Mouse (Mus musculus): ENCODE measurements around the gene Sez6l2. TPM values are rescaled to one million over a fixed set of nuclear protein-coding genes. Genes with fewer than 3 reads are reported as not detected.

Gene Sez6l2
- polyA plus RNA-seq, 1 experiment = 2.6 TPM

DNA sequence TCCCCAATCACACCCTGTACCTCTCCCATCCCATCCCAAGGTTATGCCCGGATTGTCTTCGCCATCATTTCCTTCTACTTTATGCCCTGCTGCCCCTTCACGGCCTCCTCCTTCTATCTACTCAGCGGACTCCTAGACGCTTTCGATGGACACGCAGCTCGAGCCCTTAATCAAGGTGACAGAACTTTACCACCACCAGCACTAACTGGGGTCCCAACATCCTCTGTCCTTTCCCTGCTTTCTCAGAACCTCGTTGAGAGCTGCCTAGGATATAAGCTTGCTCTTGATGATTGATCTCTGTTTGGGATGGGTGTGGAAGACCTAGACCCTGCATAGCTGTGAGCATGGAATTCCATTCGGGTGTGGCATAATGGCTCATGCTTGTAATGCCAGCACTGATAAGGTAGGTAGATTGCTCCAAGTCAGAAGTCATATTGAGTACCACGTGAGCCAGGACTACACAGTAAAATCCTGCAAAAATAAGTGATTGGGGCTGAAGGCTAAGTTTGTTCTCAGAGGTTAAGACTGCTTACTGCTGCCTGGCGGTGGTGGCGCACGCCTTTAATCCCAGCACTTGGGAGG lies 26.6 kb downstream of the Sez6l2 start:
- no peak for TF ChIP-seq POLR2A (IDR thresholded peaks at IDR 0.05; ENCODE audit: borderline replicate concordance, low read depth, low read length)
- no peak for TF ChIP-seq CTCF (IDR thresholded peaks at IDR 0.05; ENCODE audit: low read depth, low read length)
- peak overlapping the region; percentile 76 for H3K4me3 ChIP-seq (ENCODE audit: insufficient read depth, low read length)
- peaks cover 10% of the 10 kb centered on the region for H3K4me1 ChIP-seq (ENCODE audit: control insufficient read depth, insufficient read depth, low read length)
- no peak overlapping the region for H3K27ac ChIP-seq (ENCODE audit: insufficient read depth, low read depth, low read length)

DNA sequence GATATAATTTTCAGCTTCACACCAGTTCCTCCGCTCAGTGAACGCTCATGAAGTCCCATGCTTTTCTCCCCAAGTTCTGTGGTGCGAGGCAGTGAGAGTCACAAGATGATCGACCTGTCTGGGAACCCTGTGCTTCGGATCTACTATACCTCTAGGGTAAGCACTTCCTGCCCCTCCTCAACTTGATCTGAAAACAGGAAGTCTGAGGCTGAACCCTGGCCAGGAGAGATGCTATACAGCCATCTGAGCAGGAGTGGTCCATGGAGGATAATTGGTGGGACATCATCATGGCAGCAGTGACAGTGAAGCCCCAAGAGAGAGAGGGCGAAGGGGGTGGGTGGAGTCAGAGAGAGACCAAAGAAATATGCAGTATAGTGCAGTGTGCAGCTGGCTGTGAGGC lies 28.5 kb downstream of the Sez6l2 start:
- Histone ChIP-seq H3K27ac (ENCODE audit: insufficient read depth, low read depth, low read length) (no peak overlapping the region), H3K4me1 (ENCODE audit: control insufficient read depth, insufficient read depth, low read length) (peaks cover 10% of the 10 kb centered on the region), H3K4me3 (ENCODE audit: insufficient read depth, low read length) (no peak overlapping the region)
- TF ChIP-seq CTCF (IDR thresholded peaks at IDR 0.05; ENCODE audit: low read depth, low read length) = no peak
- no peak for TF ChIP-seq POLR2A (IDR thresholded peaks at IDR 0.05; ENCODE audit: borderline replicate concordance, low read depth, low read length)

DNA sequence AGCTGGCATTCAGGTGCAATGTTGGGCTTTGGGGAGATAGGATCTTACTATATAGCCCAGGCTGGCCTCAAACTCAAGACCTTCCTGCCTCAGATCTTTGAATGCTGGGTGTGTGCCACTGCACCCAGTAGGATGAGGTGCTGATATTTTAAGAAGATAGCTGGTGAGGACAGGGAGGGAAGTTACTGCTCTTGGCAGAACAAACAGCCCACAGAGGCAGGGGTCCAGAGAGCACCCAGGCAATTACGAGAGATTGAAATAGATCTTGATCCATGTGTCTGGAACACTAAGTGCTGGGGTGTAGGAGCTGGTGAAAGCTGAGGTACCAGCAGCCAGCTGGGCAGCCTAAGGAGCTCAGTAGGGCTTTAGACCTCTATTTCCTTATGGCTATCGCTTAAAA lies 31.2 kb downstream of the Sez6l2 start:
- H3K27ac ChIP-seq (ENCODE audit: insufficient read depth, low read depth, low read length) = no peak overlapping the region
- TF ChIP-seq POLR2A (IDR thresholded peaks at IDR 0.05; ENCODE audit: borderline replicate concordance, low read depth, low read length) (no peak), CTCF (IDR thresholded peaks at IDR 0.05; ENCODE audit: low read depth, low read length) (no peak)
- H3K4me1 ChIP-seq (ENCODE audit: control insufficient read depth, insufficient read depth, low read length) = no peaks in the 10 kb centered on the region
- H3K4me3 ChIP-seq (ENCODE audit: insufficient read depth, low read length) = no peak overlapping the region

DNA sequence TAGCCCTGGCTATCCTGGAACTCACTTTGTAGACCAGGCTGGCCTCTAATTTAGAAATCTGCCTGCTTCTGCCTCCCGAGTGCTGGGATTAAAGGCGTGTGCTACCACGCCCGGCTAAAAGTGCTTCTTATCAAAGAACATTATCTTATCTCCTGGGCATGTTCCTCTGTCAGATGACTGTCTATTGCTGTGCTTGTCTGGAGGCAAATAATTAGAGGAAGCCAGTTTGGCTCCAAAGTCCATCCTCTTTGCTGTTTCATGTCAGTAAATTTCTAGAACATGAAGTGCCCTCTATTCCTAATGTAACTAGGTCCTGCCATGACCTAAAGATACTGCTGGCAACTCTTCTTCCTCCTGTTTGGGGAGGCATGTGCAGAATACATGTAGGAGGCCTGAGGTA lies 31.7 kb downstream of the Sez6l2 start:
- no peak for TF ChIP-seq POLR2A (IDR thresholded peaks at IDR 0.05; ENCODE audit: borderline replicate concordance, low read depth, low read length)
- TF ChIP-seq CTCF (IDR thresholded peaks at IDR 0.05; ENCODE audit: low read depth, low read length) = no peak
- Histone ChIP-seq H3K27ac (ENCODE audit: insufficient read depth, low read depth, low read length) (no peak overlapping the region), H3K4me1 (ENCODE audit: control insufficient read depth, insufficient read depth, low read length) (no peaks in the 10 kb centered on the region), H3K4me3 (ENCODE audit: insufficient read depth, low read length) (no peak overlapping the region)

DNA sequence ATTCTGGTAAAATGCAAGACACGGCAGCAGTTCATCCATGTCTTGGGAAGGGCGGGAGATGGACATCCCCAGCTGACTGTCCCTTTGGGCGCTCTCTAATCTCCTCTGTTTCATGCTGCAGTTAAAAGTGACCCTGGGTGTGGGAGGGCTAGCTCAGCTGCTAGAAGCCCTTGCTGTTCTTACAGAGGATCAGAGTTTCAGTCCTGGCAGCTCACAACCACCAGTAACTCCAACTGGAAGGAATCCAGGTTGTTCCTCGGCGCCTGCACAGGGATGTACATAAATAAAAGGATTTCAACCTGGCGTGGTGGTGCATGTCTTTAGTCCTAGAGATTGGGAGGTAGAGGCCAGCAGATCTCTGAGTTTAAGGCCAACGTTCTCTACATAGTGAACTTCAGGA lies 32.8 kb downstream of the Sez6l2 start:
- no peaks in the 10 kb centered on the region for H3K4me1 ChIP-seq (ENCODE audit: control insufficient read depth, insufficient read depth, low read length)
- H3K27ac ChIP-seq (ENCODE audit: insufficient read depth, low read depth, low read length) = no peak overlapping the region
- TF ChIP-seq CTCF (IDR thresholded peaks at IDR 0.05; ENCODE audit: low read depth, low read length) (no peak), POLR2A (IDR thresholded peaks at IDR 0.05; ENCODE audit: borderline replicate concordance, low read depth, low read length) (no peak)
- no peak overlapping the region for H3K4me3 ChIP-seq (ENCODE audit: insufficient read depth, low read length)

DNA sequence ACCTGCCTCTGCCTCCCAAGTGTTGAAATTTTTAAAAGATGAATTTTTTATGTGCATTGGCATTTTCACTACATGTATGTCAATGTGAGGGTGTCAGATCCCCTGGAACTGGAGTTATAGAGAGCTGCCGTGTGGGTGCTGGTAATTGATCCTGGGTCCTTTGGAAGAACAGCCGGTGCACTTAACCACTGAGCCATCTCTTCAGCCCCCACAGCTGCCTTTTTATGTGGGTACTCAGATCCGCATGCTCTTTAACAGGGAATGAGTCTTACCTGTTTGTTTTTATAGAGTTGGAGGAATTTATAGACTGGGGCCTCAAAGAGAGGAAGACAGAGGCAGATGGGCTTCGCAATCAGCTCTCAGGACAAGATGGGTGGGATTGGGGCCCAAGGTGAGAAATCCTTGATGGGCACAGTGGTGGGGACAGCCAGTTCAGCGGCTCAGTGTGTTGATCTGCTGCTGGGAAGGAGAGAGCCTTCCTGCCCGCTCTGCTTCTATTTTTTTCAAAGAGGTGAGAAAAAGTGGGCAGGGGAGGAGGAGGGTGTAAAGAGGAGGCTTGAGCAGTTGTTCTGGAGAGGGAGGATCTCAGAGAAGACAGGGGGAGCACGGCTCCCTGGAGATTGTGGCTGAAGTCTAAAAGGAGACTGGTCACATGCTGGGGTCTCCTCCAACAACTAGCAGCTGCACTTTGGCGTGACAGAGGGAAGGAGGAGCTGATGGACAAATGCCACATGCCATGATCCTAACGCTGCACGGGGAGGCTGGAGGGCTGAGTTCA lies 34.5 kb downstream of the Sez6l2 start:
- Histone ChIP-seq H3K4me3 (ENCODE audit: insufficient read depth, low read length) (no peak overlapping the region), H3K4me1 (ENCODE audit: control insufficient read depth, insufficient read depth, low read length) (no peaks in the 10 kb centered on the region), H3K27ac (ENCODE audit: insufficient read depth, low read depth, low read length) (no peak overlapping the region)
- TF ChIP-seq CTCF (IDR thresholded peaks at IDR 0.05; ENCODE audit: low read depth, low read length) = no peak
- no peak for TF ChIP-seq POLR2A (IDR thresholded peaks at IDR 0.05; ENCODE audit: borderline replicate concordance, low read depth, low read length)

DNA sequence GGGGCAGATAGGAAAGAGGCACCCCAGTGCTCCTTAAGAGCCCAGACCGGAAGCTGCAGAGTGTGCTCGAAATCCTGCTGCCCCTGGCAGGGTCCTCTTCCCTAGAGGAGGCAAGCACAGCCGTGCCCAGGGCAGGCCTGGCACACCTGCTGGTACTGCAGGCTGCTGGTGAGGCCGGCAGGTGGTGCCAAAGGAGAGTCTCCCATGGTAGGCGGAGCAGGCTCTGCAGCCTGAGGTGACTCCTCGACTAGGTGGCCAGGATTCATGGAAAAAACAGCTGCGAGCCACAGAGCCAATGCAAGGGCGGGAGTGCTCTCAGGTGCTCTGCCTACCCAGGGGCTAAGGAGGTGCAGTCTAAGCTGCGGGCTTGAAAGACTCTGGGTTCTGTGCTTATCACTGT lies 36.0 kb downstream of the Sez6l2 start:
- Histone ChIP-seq H3K4me1 (ENCODE audit: control insufficient read depth, insufficient read depth, low read length) (no peaks in the 10 kb centered on the region), H3K4me3 (ENCODE audit: insufficient read depth, low read length) (no peak overlapping the region), H3K27ac (ENCODE audit: insufficient read depth, low read depth, low read length) (no peak overlapping the region)
- TF ChIP-seq POLR2A (IDR thresholded peaks at IDR 0.05; ENCODE audit: borderline replicate concordance, low read depth, low read length) (no peak), CTCF (IDR thresholded peaks at IDR 0.05; ENCODE audit: low read depth, low read length) (no peak)

DNA sequence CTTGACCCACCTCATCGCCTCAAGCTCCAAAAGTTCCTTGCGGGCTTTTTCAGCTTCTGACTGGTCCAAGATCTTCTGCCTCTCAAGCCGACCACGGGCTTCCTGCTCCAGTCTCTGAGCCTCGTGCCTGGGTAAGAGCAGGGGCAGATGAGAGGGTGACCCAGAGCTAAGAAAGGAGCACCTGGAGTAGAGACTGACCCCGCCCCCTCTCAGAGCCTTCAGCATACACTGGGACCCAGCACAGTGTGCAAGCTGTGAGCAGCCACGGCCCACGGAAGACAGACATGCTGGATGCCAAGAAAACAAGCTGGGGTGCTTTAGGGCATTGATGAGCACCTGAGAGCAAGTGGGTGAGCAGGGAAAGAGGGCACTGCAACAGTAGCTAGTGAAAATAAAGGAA lies 38.5 kb downstream of the Sez6l2 start:
- Histone ChIP-seq H3K4me1 (ENCODE audit: control insufficient read depth, insufficient read depth, low read length) (no peaks in the 10 kb centered on the region), H3K27ac (ENCODE audit: insufficient read depth, low read depth, low read length) (no peak overlapping the region), H3K4me3 (ENCODE audit: insufficient read depth, low read length) (no peak overlapping the region)
- TF ChIP-seq POLR2A (IDR thresholded peaks at IDR 0.05; ENCODE audit: borderline replicate concordance, low read depth, low read length) (no peak), CTCF (IDR thresholded peaks at IDR 0.05; ENCODE audit: low read depth, low read length) (no peak)

DNA sequence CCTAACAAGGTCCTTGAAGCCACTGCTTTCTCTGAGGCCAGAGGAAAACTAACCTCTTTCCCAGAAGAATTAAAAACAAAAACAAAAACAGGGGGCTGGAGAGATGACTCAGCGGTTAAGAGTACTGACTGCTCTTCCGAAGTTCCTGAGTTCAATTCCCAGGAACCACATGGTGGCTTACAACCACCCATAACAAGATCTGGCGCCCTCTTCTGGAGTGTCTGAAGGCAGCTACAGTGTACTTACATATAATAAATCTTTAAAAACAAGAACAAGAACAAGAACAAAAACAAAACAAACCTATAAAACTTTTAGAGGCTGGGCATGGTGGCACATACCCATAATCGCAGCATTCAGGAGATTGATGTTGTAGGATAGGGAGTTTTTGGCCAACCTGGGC lies 46.1 kb downstream of the Sez6l2 start:
- Histone ChIP-seq H3K27ac (ENCODE audit: insufficient read depth, low read depth, low read length) (no peak overlapping the region), H3K4me1 (ENCODE audit: control insufficient read depth, insufficient read depth, low read length) (no peaks in the 10 kb centered on the region), H3K4me3 (ENCODE audit: insufficient read depth, low read length) (no peak overlapping the region)
- TF ChIP-seq CTCF (IDR thresholded peaks at IDR 0.05; ENCODE audit: low read depth, low read length) (no peak), POLR2A (IDR thresholded peaks at IDR 0.05; ENCODE audit: borderline replicate concordance, low read depth, low read length) (no peak)

DNA sequence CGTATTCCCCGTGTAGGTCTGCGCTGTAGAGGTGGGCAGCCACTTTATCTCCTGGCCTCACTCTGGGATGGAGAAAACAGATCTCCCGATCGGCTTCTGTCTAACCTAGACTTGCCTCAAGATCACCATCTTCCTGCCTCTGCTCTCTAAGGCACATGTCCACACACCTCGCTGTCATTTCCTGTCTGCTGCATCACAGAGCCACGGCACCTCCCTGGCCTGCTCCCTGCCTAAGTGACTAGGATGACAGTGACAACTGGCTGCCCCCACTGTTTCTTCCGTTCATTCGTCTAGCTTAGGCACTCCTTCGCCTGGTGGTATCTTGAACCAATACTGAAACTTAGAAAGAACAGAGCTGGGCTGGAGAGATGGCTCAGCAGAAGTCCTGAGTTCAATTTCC lies 49.2 kb downstream of the Sez6l2 start:
- Histone ChIP-seq H3K4me1 (ENCODE audit: control insufficient read depth, insufficient read depth, low read length) (peaks cover 7% of the 10 kb centered on the region), H3K4me3 (ENCODE audit: insufficient read depth, low read length) (no peak overlapping the region)

More for the DNA sequence above, 49.2 kb downstream of the Sez6l2 start:
- H3K27ac ChIP-seq (ENCODE audit: insufficient read depth, low read depth, low read length) = no peak overlapping the region
- TF ChIP-seq POLR2A (IDR thresholded peaks at IDR 0.05; ENCODE audit: borderline replicate concordance, low read depth, low read length) (no peak), CTCF (IDR thresholded peaks at IDR 0.05; ENCODE audit: low read depth, low read length) (no peak)
